Mouse (Mus musculus) testis, adult 2 months (tissue): ENCODE data around the gene Cd207. TPM values are rescaled to one million over a fixed set of nuclear protein-coding genes. Genes with fewer than 3 reads are reported as not detected.
"Not testable (repeated sequence)": the region's sequence is repeated elsewhere in the genome, so short reads cannot be mapped to it uniquely, and the experiment has no call there.

Experiments
- H3K27ac ChIP-seq: fragments of 200-500 bp; 2 replicates; pipeline ENCODE4 v1.5.1; 2012; ENCODE audit warnings: low read depth, low read length; ENCODE audit not compliant: control insufficient read depth, insufficient read depth
- H3K27me3 ChIP-seq: fragments of 200-500 bp; 2 replicates; pipeline ENCODE4 v1.6.1; 2012; ENCODE audit warnings: mild to moderate bottlenecking, low read length, moderate library complexity; ENCODE audit not compliant: control insufficient read depth, insufficient read depth
- H3K36me3 ChIP-seq: fragments of 200-500 bp; 2 replicates; pipeline ENCODE4 v1.6.1; 2012; ENCODE audit warnings: mild to moderate bottlenecking, low read length; ENCODE audit not compliant: control insufficient read depth, insufficient read depth
- H3K4me1 ChIP-seq: fragments of 200-500 bp; 2 replicates; pipeline ENCODE4 v1.6.1; 2012; ENCODE audit warnings: low read length; ENCODE audit not compliant: control insufficient read depth, insufficient read depth
- H3K4me3 ChIP-seq: fragments of 200-500 bp; 2 replicates; pipeline ENCODE4 v1.5.1; 2012; ENCODE audit warnings: low read depth, mild to moderate bottlenecking, low read length, moderate library complexity, mixed read lengths; ENCODE audit not compliant: control insufficient read depth
- CTCF ChIP-seq: fragments of 200-500 bp; IDR thresholded peaks from 2 replicates; pipeline ENCODE4 v1.5.1; 2012; ENCODE audit warnings: low read depth, mild to moderate bottlenecking, inconsistent platforms, low read length, moderate library complexity; ENCODE audit not compliant: control insufficient read depth, insufficient read depth, insufficient replicate concordance
- POLR2A ChIP-seq: fragments of 200-500 bp; IDR thresholded peaks from 2 replicates; pipeline ENCODE4 v1.6.1; 2012; ENCODE audit warnings: low read depth, mild to moderate bottlenecking, inconsistent platforms, low read length, moderate library complexity; ENCODE audit not compliant: control insufficient read depth
- polyA plus RNA-seq: library from polyadenylated mRNA; depleted of rRNA; stranded (reverse); fragments of >200 nt; gene quantifications from 2 replicates; pipeline ENCODE4 v1.2.3, GENCODE M21; 2012; rRNA removed

Gene Cd207
- polyA plus RNA-seq, 1 experiment = not detected

- Histone ChIP-seq H3K36me3 (no peaks in the 10 kb centered on the region), H3K27ac (no peak overlapping the region), H3K4me3 (no peak overlapping the region), H3K4me1 (no peaks in the 10 kb centered on the region), H3K27me3 (no peaks in the 10 kb centered on the region)
- TF ChIP-seq POLR2A (no peak), CTCF (no peak)
Observed at GRCm38 (mm10) chr6:83660821-83661220, 16.8 kb downstream of the Cd207 start.

- no peaks in the 10 kb centered on the region for H3K4me1 ChIP-seq
- H3K27me3 ChIP-seq = no peaks in the 10 kb centered on the region
- H3K27ac ChIP-seq = no peak within 1 kb of the TSS
- no peaks in the 10 kb centered on the region for H3K36me3 ChIP-seq
- TF ChIP-seq POLR2A (no peak), CTCF (no peak)
- no peak within 1 kb of the TSS for H3K4me3 ChIP-seq
Observed at GRCm38 (mm10) chr6:83656087-83656486, 21.6 kb downstream of the Cd207 start, which contains the start of gene Clec4f. Gene Clec4f, minus strand, starts transcription at chr6:83656187.

- Histone ChIP-seq H3K4me3 (no peak overlapping the region), H3K36me3 (no peaks in the 10 kb centered on the region)
Observed at GRCm38 (mm10) chr6:83646715-83647114, 30.9 kb downstream of the Cd207 start.

GRCm38 (mm10) chr6:83635329-83635728 is 42.3 kb downstream of the Cd207 start:
- Histone ChIP-seq H3K27ac (no peak overlapping the region), H3K27me3 (no peaks in the 10 kb centered on the region), H3K4me3 (no peak overlapping the region), H3K36me3 (no peaks in the 10 kb centered on the region), H3K4me1 (no peaks in the 10 kb centered on the region)
- peak; percentile 63; the same call in 1 of the 2 replicates for TF ChIP-seq CTCF
- no peak for TF ChIP-seq POLR2A

More at GRCm38 (mm10) chr6:83646715-83647114, 30.9 kb downstream of the Cd207 start:
- no peak overlapping the region for H3K27ac ChIP-seq
- TF ChIP-seq CTCF = no peak
- TF ChIP-seq POLR2A = no peak
- H3K4me1 ChIP-seq = no peaks in the 10 kb centered on the region
- H3K27me3 ChIP-seq = no peaks in the 10 kb centered on the region

GRCm38 (mm10) chr6:83634631-83635030 is 43.0 kb downstream of the Cd207 start:
- H3K4me3 ChIP-seq, H3K4me1 ChIP-seq, H3K36me3 ChIP-seq, H3K27ac ChIP-seq, H3K27me3 ChIP-seq: not testable (repeated sequence)

- not testable (repeated sequence) for H3K27ac ChIP-seq, H3K36me3 ChIP-seq, H3K4me3 ChIP-seq, H3K27me3 ChIP-seq, H3K4me1 ChIP-seq
Observed at GRCm38 (mm10) chr6:83634106-83634505, 43.6 kb downstream of the Cd207 start.

- Histone ChIP-seq H3K27ac (no peak overlapping the region), H3K4me1 (peaks cover 3% of the 10 kb centered on the region), H3K27me3 (no peaks in the 10 kb centered on the region), H3K4me3 (no peak overlapping the region), H3K36me3 (no peaks in the 10 kb centered on the region)
- no peak for TF ChIP-seq POLR2A
- no peak for TF ChIP-seq CTCF
Observed at GRCm38 (mm10) chr6:83631815-83632214, 45.8 kb downstream of the Cd207 start.

GRCm38 (mm10) chr6:83626781-83627180 is 50.9 kb downstream of the Cd207 start:
- Histone ChIP-seq H3K27me3 (no peaks in the 10 kb centered on the region), H3K4me3 (peak overlapping the region; percentile 91), H3K27ac (peak overlapping the region; percentile 88), H3K4me1 (peaks cover 10% of the 10 kb centered on the region), H3K36me3 (no peaks in the 10 kb centered on the region; the same call in 1 of the 2 replicates)
- TF ChIP-seq POLR2A = peak; percentile 81; the same call in 1 of the 2 replicates
- TF ChIP-seq CTCF = no peak

Other genes with a start within 250 kb of the Cd207 start
- gene Tet3, start 218.8 kb downstream of the Cd207 start, polyA plus RNA-seq = 1.8 and 2.0 TPM in 2 replicates
- 15.5 and 16.0 TPM in 2 replicates for gene Dguok, start 170.9 kb downstream of the Cd207 start, polyA plus RNA-seq
- gene Actg2, start 141.6 kb downstream of the Cd207 start, polyA plus RNA-seq = 470 and 505 TPM in 2 replicates
- 42.6 and 44.6 TPM in 2 replicates for gene Stambp, start 105.1 kb downstream of the Cd207 start, polyA plus RNA-seq
- gene Clec4f, start 21.7 kb downstream of the Cd207 start, polyA plus RNA-seq = 0.14 TPM in 1 of 2 replicates, not detected in the other
- 2.1 TPM in 2 replicates for gene Vax2, start 33.4 kb upstream of the Cd207 start, polyA plus RNA-seq
- 12.4 and 17.2 TPM in 2 replicates for gene Atp6v1b1, start 65.1 kb upstream of the Cd207 start, polyA plus RNA-seq
- gene Ankrd53, start 84.8 kb upstream of the Cd207 start, polyA plus RNA-seq = 90.8 and 94.2 TPM in 2 replicates
- gene Tex261, start 98.0 kb upstream of the Cd207 start, polyA plus RNA-seq = 95.3 and 97.0 TPM in 2 replicates
- 56.2 and 57.9 TPM in 2 replicates for gene Nagk, start 117.1 kb upstream of the Cd207 start, polyA plus RNA-seq
- 54.0 and 54.4 TPM in 2 replicates for gene Paip2b, start 153.9 kb upstream of the Cd207 start, polyA plus RNA-seq
- gene Zfp638, start 189.3 kb upstream of the Cd207 start, polyA plus RNA-seq = 10.3 and 12.6 TPM in 2 replicates